Mouse (Mus musculus): ENCODE data around the gene Zfp704. TPM values are rescaled to one million over a fixed set of nuclear protein-coding genes. Genes with fewer than 3 reads are reported as not detected.

Zfp704 gene
- polyA plus RNA-seq, 2 experiments: 13.4 to 13.8 TPM

GRCm38 (mm10) chr3:9512199-9512598 lies 97.7 kb downstream of the Zfp704 start:
- H3K4me3 ChIP-seq (replicated peaks; ENCODE audit: low read length): no peak overlapping the region
- ATAC-seq (ENCODE audit: low FRiP score, low read depth) (no peak), DNase-seq (ENCODE audit: low spot score) (no peak)
- no peak for TF ChIP-seq POLR2A (IDR thresholded peaks at IDR 0.05; ENCODE audit: borderline replicate concordance, extremely low read depth, insufficient read depth, insufficient read length)
- H3K27ac ChIP-seq (replicated peaks; ENCODE audit: low read depth, low read length): no peak overlapping the region
- no peak overlapping the region for H3K4me2 ChIP-seq (replicated peaks; ENCODE audit: low read depth, low read length, severe bottlenecking)
- no peak overlapping the region for H3K9ac ChIP-seq (ENCODE audit: low read depth, low read length, severe bottlenecking)
- H3K9me3 ChIP-seq (ENCODE audit: control insufficient read depth, low read length): no peaks in the 10 kb centered on the region
- WGBS: 94% methylated on average over 10 of the region's 10 CpGs
- H3K27me3 ChIP-seq (ENCODE audit: control insufficient read depth, insufficient read depth, low read length): no peaks in the 10 kb centered on the region
- no peaks in the 10 kb centered on the region for H3K36me3 ChIP-seq (ENCODE audit: control insufficient read depth, insufficient read depth, low read length)
- peaks cover 8% of the 10 kb centered on the region for H3K4me1 ChIP-seq (ENCODE audit: control insufficient read depth, insufficient read depth, low read length)

DNA sequence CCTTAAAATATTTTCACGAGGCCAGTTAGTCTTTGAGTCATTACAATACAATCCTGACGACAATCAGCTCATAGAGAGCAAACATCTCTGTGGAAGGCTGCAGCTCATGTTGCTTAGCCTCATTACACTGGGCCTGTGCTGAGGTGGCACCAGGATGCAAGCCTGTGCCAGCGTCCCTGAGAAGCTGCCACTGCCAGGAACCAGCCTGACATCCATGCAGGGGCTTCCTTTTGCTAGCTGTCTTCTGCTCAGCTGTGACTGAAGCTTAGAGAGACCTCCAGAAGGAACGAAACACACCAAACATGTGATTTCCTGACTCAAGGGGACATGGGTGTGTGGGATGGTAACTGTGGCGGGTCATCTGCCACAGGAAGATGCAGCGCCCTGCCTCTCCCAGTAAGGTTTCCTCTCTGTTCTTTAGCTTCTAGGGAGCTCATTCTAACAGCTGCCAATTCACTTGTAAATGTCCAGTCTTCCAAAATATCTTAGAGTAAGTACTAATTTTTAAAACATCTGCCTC lies 104.1 kb downstream of the Zfp704 start:
- no peak overlapping the region for H3K9ac ChIP-seq (ENCODE audit: low read depth, low read length, severe bottlenecking)
- no peak for ATAC-seq (ENCODE audit: low FRiP score, low read depth)
- no peak overlapping the region for H3K4me2 ChIP-seq (replicated peaks; ENCODE audit: low read depth, low read length, severe bottlenecking)
- H3K27ac ChIP-seq (replicated peaks; ENCODE audit: low read depth, low read length): no peak overlapping the region
- no peaks in the 10 kb centered on the region for H3K36me3 ChIP-seq (ENCODE audit: control insufficient read depth, insufficient read depth, low read length)
- no peaks in the 10 kb centered on the region for H3K27me3 ChIP-seq (ENCODE audit: control insufficient read depth, insufficient read depth, low read length)
- H3K9me3 ChIP-seq (ENCODE audit: control insufficient read depth, low read length): no peaks in the 10 kb centered on the region
- no peak for TF ChIP-seq POLR2A (IDR thresholded peaks at IDR 0.05; ENCODE audit: borderline replicate concordance, extremely low read depth, insufficient read depth, insufficient read length)
- WGBS: 58% methylated on average over 6 of the region's 6 CpGs
- H3K4me3 ChIP-seq (replicated peaks; ENCODE audit: low read length): no peak overlapping the region
- H3K4me1 ChIP-seq (ENCODE audit: control insufficient read depth, insufficient read depth, low read length): peaks cover 7% of the 10 kb centered on the region
- DNase-seq (ENCODE audit: low spot score): no peak

GRCm38 (mm10) chr3:9504371-9504770 lies 105.5 kb downstream of the Zfp704 start:
- Histone ChIP-seq H3K4me1 (ENCODE audit: control insufficient read depth, insufficient read depth, low read length) (peaks cover 19% of the 10 kb centered on the region), H3K9me3 (ENCODE audit: control insufficient read depth, low read length) (no peaks in the 10 kb centered on the region), H3K36me3 (ENCODE audit: control insufficient read depth, insufficient read depth, low read length) (no peaks in the 10 kb centered on the region), H3K27ac (replicated peaks; ENCODE audit: low read depth, low read length) (no peak overlapping the region), H3K27me3 (ENCODE audit: control insufficient read depth, insufficient read depth, low read length) (no peaks in the 10 kb centered on the region), H3K9ac (ENCODE audit: low read depth, low read length, severe bottlenecking) (no peak overlapping the region), H3K4me3 (replicated peaks; ENCODE audit: low read length) (no peak overlapping the region), H3K4me2 (replicated peaks; ENCODE audit: low read depth, low read length, severe bottlenecking) (no peak overlapping the region)
- DNase-seq (ENCODE audit: low spot score) (no peak), ATAC-seq (ENCODE audit: low FRiP score, low read depth) (no peak)
- WGBS: 80% methylated on average over 4 of the region's 4 CpGs
- TF ChIP-seq POLR2A (IDR thresholded peaks at IDR 0.05; ENCODE audit: borderline replicate concordance, extremely low read depth, insufficient read depth, insufficient read length): no peak

GRCm38 (mm10) chr3:9500725-9501124 lies 109.2 kb downstream of the Zfp704 start:
- Histone ChIP-seq H3K9ac (ENCODE audit: low read depth, low read length, severe bottlenecking) (no peak overlapping the region), H3K27me3 (ENCODE audit: control insufficient read depth, insufficient read depth, low read length) (no peaks in the 10 kb centered on the region), H3K4me2 (replicated peaks; ENCODE audit: low read depth, low read length, severe bottlenecking) (no peak overlapping the region), H3K4me3 (replicated peaks; ENCODE audit: low read length) (no peak overlapping the region), H3K4me1 (ENCODE audit: control insufficient read depth, insufficient read depth, low read length) (peaks cover 26% of the 10 kb centered on the region), H3K9me3 (ENCODE audit: control insufficient read depth, low read length) (no peaks in the 10 kb centered on the region), H3K36me3 (ENCODE audit: control insufficient read depth, insufficient read depth, low read length) (no peaks in the 10 kb centered on the region), H3K27ac (replicated peaks; ENCODE audit: low read depth, low read length) (peak overlapping the region; percentile 58; the same call in 1 of the 2 replicates)
- ATAC-seq (ENCODE audit: low FRiP score, low read depth): peak; percentile 92
- 16% methylated on average over 6 of the region's 6 CpGs for WGBS
- DNase-seq (ENCODE audit: low spot score): peak; percentile 90
- TF ChIP-seq POLR2A (IDR thresholded peaks at IDR 0.05; ENCODE audit: borderline replicate concordance, extremely low read depth, insufficient read depth, insufficient read length): no peak

GRCm38 (mm10) chr3:9499994-9500553 lies 109.8 kb downstream of the Zfp704 start:
- H3K36me3 ChIP-seq (ENCODE audit: control insufficient read depth, insufficient read depth, low read length): no peaks in the 10 kb centered on the region
- H3K27ac ChIP-seq (replicated peaks; ENCODE audit: low read depth, low read length): 0 out of 2 replicates have a peak overlapping the region, but pooled peaks have one; percentile 58
- no peak for TF ChIP-seq POLR2A (IDR thresholded peaks at IDR 0.05; ENCODE audit: borderline replicate concordance, extremely low read depth, insufficient read depth, insufficient read length)
- H3K4me2 ChIP-seq (replicated peaks; ENCODE audit: low read depth, low read length, severe bottlenecking): no peak overlapping the region
- no peaks in the 10 kb centered on the region for H3K9me3 ChIP-seq (ENCODE audit: control insufficient read depth, low read length)
- no peak overlapping the region for H3K4me3 ChIP-seq (replicated peaks; ENCODE audit: low read length)
- WGBS: 65% methylated on average over 8 of the region's 8 CpGs
- no peak overlapping the region for H3K9ac ChIP-seq (ENCODE audit: low read depth, low read length, severe bottlenecking)
- peaks cover 26% of the 10 kb centered on the region for H3K4me1 ChIP-seq (ENCODE audit: control insufficient read depth, insufficient read depth, low read length)
- H3K27me3 ChIP-seq (ENCODE audit: control insufficient read depth, insufficient read depth, low read length): no peaks in the 10 kb centered on the region
- DNase-seq (ENCODE audit: low spot score): no peak
- no peak for ATAC-seq (ENCODE audit: low FRiP score, low read depth)
